Mouse (Mus musculus): ENCODE measurements around the gene Gm8439. TPM values are rescaled to one million over a fixed set of nuclear protein-coding genes. Genes with fewer than 3 reads are reported as not detected.

Gene Gm8439
- polyA plus RNA-seq, 3 experiments from 2014 or later = not detected

- peak; percentile 51 for ATAC-seq
These were observed 25.3 kb downstream of the Gm8439 start for GRCm38 (mm10) chr4:120613691-120614329.

GRCm38 (mm10) chr4:120614644-120615043, 26.1 kb downstream of the Gm8439 start:
- ATAC-seq = no peak

- peak; percentile 66 for ATAC-seq
These were observed 27.1 kb downstream of the Gm8439 start for GRCm38 (mm10) chr4:120615528-120616081.

GRCm38 (mm10) chr4:120616199-120617025, 27.9 kb downstream of the Gm8439 start:
- ATAC-seq = no peak

DNA sequence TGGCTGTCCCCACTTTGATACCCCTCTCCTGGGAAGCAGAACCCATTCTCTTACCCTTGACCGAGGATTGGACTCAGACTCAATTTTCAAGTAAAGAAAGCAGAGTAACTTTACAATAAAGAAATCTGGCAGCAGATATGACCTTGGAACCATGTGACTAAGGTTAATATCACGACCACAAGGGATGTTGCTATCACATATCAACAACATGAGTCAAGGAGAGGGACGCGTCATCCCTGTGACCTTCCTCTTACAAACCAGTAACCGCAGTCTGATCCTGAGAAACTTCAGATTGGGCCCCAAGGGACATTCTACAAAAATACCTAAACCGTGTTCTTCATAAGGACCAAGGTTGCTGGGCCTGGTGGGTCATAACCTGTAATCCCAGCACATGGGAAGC, 39.2 kb downstream of the Gm8439 start:
- no peak for ATAC-seq

DNA sequence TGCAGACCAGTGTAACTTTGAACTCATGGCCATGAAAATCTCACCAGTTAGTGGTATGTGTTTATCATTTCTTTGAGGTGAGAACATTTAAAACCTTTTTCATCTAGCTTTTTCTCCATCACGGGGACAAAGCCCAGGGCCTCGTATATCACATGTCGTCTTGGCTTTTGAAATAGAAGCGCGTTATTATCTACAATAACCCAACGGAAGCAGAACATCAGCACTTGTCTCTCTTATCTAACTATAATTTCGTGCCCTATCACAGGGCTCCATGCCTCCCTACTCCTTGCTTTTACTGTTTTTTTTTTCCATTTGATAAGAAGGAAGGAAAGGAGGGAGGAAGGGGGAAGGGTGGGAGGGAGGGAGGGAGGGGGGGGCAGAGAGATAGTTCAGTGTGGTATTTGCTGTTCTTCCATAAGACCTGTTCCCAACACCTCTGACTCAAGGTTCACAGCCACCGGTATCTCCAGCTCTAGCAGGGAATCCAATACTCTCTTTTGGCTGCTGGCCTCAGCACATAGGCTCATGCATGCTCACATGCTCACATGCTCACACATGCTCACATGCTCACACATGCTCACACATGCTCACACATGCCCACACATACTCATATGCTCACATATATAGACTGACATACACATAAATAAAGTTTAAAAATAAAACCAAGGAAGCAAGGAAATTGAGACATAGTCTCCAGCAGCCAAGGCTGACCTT, 41.8 kb downstream of the Gm8439 start:
- ATAC-seq = no peak

DNA sequence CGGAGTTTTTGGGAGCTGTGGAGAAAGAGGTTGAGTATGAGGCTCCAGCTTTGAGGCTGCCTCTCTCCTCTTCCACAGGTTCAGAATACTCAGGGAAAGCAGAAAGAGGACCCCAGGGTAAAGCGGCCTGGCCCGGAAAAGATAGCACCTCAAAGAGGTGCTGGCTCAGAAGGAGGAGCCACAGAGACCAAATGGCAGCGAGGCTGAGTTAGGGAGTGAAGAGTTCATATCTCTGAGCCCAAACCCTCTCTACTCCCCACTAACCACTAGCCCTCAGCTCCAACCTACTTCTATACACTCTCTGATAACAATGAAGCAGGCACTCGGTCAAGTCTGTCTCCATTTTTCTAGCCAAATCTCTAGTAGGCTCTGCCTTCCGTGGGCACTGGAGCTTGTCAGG, 43.3 kb downstream of the Gm8439 start:
- ATAC-seq = no peak

GRCm38 (mm10) chr4:120635351-120635750, 46.8 kb downstream of the Gm8439 start:
- no peak for ATAC-seq

DNA sequence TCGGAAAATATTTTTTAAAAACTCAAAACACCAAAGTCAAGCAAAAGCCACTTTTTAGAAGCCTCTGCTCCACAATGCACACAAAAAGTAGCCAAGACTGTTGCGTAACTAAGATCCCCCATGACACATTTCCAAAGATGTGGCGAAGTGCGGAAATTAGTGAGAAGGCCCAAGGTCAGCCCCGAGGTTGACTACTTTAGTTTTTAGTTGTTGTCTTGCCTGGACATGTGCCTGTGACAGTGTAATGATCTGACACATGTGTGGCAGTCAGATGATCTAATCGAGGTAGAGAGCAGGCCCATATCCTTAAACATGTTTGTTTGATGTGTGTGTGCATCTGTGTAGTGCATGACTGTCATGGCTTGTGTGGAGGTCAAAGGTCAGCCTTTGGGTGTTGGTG, 53.4 kb downstream of the Gm8439 start:
- no peak for ATAC-seq

- no peak for ATAC-seq
These were observed 55.4 kb downstream of the Gm8439 start for GRCm38 (mm10) chr4:120643899-120644298.

- ATAC-seq = no peak
These were observed 61.0 kb downstream of the Gm8439 start for GRCm38 (mm10) chr4:120649369-120650207.

- ATAC-seq = no peak
These were observed 61.7 kb downstream of the Gm8439 start for GRCm38 (mm10) chr4:120650208-120650592.

GRCm38 (mm10) chr4:120655898-120656297, 67.4 kb downstream of the Gm8439 start:
- ATAC-seq = no peak

Other genes with a start within 250 kb of the Gm8439 start
- gene Scmh1, start 183.5 kb upstream of the Gm8439 start, polyA plus RNA-seq (2017; shearing (Covaris generic)) = 10 to 100 TPM in 1 of 3 experiments, 1 to 10 TPM in 2; 2.8 to 14.9 (median 10.0) TPM
- gene Slfnl1, start 56.5 kb upstream of the Gm8439 start, polyA plus RNA-seq (2017; shearing (Covaris generic)) = not detected
- gene Ctps, start 18.5 kb upstream of the Gm8439 start, polyA plus RNA-seq (2017; shearing (Covaris generic)) = 10 to 100 TPM; 12.5 to 20.2 (median 18.8) TPM
- under 1 TPM in 1 of 3 experiments, not detected in 2; 0.46 TPM for gene Cited4, start 77.8 kb downstream of the Gm8439 start, polyA plus RNA-seq (2017; shearing (Covaris generic))
- gene Kcnq4, start 159.9 kb downstream of the Gm8439 start, polyA plus RNA-seq (2017; shearing (Covaris generic)) = not detected
- gene Nfyc, start 242.8 kb downstream of the Gm8439 start, polyA plus RNA-seq (2017; shearing (Covaris generic)) = 10 to 100 TPM; 56.4 to 70.1 (median 67.4) TPM